Mouse (Mus musculus): ENCODE measurements around the gene Drg2. TPM values are rescaled to one million over a fixed set of nuclear protein-coding genes. Genes with fewer than 3 reads are reported as not detected.

The Drg2 gene
- total RNA-seq, 1 experiment from 2014 or later = 29.6 TPM

- ATAC-seq (replicated peaks; ENCODE audit: insufficient number of reproducible peaks, low FRiP score, low TSS enrichment, poor library complexity, severe bottlenecking) = 0 out of 2 replicates have a peak, but pooled peaks have one; percentile 1
Observed at GRCm38 (mm10) chr11:60454745-60455087, 325 bp downstream of the Drg2 start.

- no peak for ATAC-seq (replicated peaks; ENCODE audit: insufficient number of reproducible peaks, low FRiP score, low TSS enrichment, poor library complexity, severe bottlenecking)
Observed at GRCm38 (mm10) chr11:60457973-60458372, 3.6 kb downstream of the Drg2 start.

DNA sequence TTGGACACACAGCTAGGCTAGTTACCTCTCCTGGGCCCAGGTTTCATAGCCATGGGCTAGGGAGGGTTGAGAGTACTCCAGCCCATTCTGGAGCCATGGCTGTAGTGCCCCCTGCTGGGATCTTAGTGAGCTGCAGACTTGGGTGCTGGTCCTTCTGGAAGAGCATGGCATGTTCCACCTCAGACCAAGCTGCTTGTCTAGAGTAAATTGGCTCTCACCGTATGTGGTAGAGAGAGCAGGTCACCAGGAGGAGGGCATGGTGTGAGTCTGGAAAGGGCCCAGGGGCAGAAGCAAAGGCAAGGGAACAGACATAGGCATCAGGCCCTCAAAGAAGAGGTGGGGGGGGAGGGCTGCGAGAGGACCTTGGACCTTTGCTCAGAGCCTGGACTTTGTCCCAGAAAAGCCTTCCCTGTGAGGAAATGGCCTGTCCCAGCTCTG lies 11.6 kb downstream of the Drg2 start:
- peak; percentile 47 for ATAC-seq (replicated peaks; ENCODE audit: insufficient number of reproducible peaks, low FRiP score, low TSS enrichment, poor library complexity, severe bottlenecking)

DNA sequence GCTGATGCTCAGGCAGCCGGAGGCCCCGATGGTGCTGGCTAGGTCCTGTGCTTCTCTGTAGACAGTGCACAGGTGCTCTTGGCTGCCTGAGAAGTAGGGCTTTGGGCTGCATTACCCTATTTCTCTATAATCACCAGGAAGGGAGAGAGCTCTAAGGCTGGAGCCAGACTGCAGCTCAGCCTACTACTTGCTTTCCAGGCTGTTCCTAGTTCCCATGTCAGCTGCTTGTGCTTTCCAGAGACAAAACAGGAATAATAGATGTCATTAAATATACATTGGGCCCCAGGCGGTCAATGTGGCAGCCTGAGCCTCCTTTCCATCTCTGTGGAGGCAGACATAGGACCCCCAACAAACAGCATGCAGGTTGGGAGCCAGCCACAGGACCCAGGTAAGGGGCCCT lies 14.6 kb downstream of the Drg2 start, which contains the start of gene Myo15:
Myo15 (plus strand) TSS at position 301 of the 400 bp plus-strand sequence.
- no peak for ATAC-seq (replicated peaks; ENCODE audit: insufficient number of reproducible peaks, low FRiP score, low TSS enrichment, poor library complexity, severe bottlenecking)

GRCm38 (mm10) chr11:60470743-60471142 lies 16.4 kb downstream of the Drg2 start:
- ATAC-seq (replicated peaks; ENCODE audit: insufficient number of reproducible peaks, low FRiP score, low TSS enrichment, poor library complexity, severe bottlenecking) = no peak

GRCm38 (mm10) chr11:60474534-60474933 lies 20.1 kb downstream of the Drg2 start:
- no peak for ATAC-seq (replicated peaks; ENCODE audit: insufficient number of reproducible peaks, low FRiP score, low TSS enrichment, poor library complexity, severe bottlenecking)

DNA sequence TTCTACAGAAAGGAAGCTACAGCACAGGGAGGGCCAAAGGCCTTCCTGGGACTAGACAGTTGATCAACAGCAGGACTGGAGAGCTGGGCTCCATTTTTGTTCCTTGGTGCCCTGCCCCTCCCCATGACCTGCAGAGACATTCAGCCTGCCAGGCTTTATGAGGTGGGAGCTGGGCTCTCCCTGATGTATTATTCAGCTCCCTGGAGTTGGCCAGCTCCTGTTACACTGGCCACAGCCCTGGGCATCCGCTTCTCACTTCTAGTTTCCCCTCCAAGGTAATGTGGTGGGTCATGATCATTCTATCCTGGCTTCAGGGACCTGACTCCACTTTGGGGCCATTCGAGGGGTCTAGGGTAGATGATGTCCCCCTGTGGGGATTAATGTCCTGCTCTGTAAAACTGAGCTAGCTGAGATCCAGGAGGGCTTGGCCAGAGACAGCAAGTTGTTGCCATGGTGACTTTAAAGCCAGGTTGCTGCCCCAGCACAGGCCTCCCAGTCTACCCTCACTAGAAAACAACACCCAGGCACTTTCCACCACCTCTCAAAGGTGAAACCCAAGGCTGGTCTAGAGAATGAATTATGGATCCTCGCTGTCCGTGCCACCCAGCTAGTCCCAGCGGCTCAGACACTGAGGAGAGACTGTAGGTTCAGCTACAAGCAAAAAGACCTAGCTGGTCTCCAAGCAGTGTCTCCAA lies 21.4 kb downstream of the Drg2 start:
- no peak for ATAC-seq (replicated peaks; ENCODE audit: insufficient number of reproducible peaks, low FRiP score, low TSS enrichment, poor library complexity, severe bottlenecking)

GRCm38 (mm10) chr11:60478121-60478520 lies 23.7 kb downstream of the Drg2 start:
- ATAC-seq (replicated peaks; ENCODE audit: insufficient number of reproducible peaks, low FRiP score, low TSS enrichment, poor library complexity, severe bottlenecking) = no peak

DNA sequence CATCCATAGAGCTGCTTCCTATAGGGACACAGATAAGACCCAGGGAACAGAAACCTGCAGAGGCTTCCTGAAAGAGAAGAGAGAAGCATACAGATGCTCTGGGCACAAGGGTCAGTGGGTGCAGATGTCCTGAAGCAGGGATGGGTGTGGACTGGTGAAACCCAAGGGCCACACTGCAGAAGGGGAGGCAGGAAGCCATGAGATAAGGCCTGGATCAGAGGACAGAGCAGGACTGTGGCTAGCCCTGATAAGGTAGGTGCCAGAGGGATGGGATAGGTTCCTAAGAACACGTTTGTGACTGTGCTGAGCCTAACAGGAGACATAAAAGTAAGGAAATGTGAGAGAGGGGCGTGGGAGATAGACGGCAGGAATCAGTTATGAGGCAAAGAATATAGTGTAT lies 31.9 kb downstream of the Drg2 start:
- ATAC-seq (replicated peaks; ENCODE audit: insufficient number of reproducible peaks, low FRiP score, low TSS enrichment, poor library complexity, severe bottlenecking) = 0 out of 2 replicates have a peak, but pooled peaks have one; percentile 22

DNA sequence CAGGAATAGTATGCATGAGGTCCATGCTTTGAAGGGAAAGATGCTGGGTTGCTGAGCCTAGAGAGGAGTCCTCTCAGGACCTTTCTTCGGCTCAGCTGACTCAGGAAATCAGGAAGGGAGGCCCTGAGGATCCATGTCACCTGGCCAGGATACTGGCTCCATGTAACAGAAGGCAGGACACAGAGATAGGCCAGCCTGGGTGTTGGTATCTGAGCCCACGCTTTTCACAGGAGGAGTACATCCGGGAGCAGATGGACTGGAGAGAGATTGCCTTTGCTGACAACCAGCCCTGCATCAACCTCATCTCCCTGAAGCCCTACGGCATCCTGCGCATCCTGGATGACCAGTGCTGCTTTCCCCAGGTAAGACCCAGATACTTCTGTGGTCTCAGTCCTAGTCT lies 38.3 kb downstream of the Drg2 start:
- ATAC-seq (replicated peaks; ENCODE audit: insufficient number of reproducible peaks, low FRiP score, low TSS enrichment, poor library complexity, severe bottlenecking) = no peak

- ATAC-seq (replicated peaks; ENCODE audit: insufficient number of reproducible peaks, low FRiP score, low TSS enrichment, poor library complexity, severe bottlenecking) = no peak
Observed at GRCm38 (mm10) chr11:60495692-60496091, 41.3 kb downstream of the Drg2 start.

GRCm38 (mm10) chr11:60507281-60507680 lies 52.9 kb downstream of the Drg2 start:
- no peak for ATAC-seq (replicated peaks; ENCODE audit: insufficient number of reproducible peaks, low FRiP score, low TSS enrichment, poor library complexity, severe bottlenecking)

DNA sequence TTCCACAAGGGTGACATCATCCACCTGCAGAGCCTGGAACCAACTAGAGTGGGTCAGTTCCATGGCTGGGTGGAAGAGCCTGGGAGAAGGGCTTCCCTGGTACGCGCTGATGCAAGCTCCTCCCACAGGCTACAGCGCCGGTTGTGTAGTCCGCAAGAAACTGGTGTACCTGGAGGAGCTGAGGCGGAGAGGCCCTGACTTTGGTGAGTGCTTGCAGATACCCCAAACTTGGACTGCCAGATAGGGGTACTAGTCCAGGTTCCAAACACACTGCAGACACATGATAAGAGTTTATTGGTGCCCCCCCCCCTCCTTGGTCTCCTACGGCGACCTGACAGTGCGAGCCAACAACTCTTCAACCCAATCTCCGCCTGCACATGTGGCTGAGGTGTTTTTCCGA lies 54.6 kb downstream of the Drg2 start:
- ATAC-seq (replicated peaks; ENCODE audit: insufficient number of reproducible peaks, low FRiP score, low TSS enrichment, poor library complexity, severe bottlenecking) = no peak

- ATAC-seq (replicated peaks; ENCODE audit: insufficient number of reproducible peaks, low FRiP score, low TSS enrichment, poor library complexity, severe bottlenecking) = no peak
Observed at GRCm38 (mm10) chr11:60509500-60509899, 55.1 kb downstream of the Drg2 start.

DNA sequence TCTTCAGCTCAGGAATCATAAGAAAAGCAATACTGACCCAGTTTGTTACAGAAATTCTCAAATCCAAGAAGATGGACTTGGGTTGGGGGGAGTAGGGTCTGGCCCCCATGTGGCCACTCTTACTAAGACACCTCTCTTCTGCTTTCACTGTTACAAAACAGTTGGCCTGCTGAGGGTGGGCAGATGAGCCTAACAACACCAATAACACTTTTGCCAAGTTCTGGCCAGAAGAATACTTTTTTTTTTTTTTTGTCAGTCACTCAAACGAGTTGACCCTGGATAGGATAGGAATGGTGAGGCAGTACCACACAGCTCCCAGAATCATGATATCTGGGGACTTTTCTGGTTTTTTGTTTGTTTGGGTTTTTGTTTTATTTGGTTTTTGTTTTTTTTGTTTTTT lies 57.5 kb downstream of the Drg2 start:
- ATAC-seq (replicated peaks; ENCODE audit: insufficient number of reproducible peaks, low FRiP score, low TSS enrichment, poor library complexity, severe bottlenecking) = no peak

GRCm38 (mm10) chr11:60512520-60512919 lies 58.1 kb downstream of the Drg2 start:
- no peak for ATAC-seq (replicated peaks; ENCODE audit: insufficient number of reproducible peaks, low FRiP score, low TSS enrichment, poor library complexity, severe bottlenecking)

- no peak for ATAC-seq (replicated peaks; ENCODE audit: insufficient number of reproducible peaks, low FRiP score, low TSS enrichment, poor library complexity, severe bottlenecking)
Observed at GRCm38 (mm10) chr11:60514941-60515340, 60.5 kb downstream of the Drg2 start.

DNA sequence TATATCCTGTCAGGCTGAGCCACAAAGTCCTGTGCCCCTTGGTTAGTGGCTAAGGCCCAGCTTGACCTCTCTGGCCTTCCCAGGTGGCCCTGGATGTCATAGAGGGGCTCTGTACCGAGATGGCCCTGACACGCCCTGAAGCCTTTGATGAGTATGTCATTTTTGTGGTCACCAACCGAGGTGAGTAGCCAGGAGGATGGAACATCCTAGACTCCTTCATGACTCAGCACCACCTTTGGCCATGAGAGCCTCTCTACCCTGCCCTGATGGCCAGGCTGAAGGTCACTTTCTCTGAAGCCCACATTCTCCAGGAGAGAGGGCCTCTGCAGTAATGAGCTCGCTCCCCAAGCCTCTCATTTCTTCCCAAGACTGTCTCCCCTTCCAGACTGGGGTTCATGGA lies 63.9 kb downstream of the Drg2 start:
- ATAC-seq (replicated peaks; ENCODE audit: insufficient number of reproducible peaks, low FRiP score, low TSS enrichment, poor library complexity, severe bottlenecking) = no peak
